Mouse (Mus musculus): ENCODE measurements at regions not wholly inside any gene's neighbourhood (a gene's known extent, or its start where the extent isn't known, plus 50 kb on each side); places are given as distances from the start of the nearest gene placed in this dataset.
"Not testable (repeated sequence)": the region's sequence is repeated elsewhere in the genome, so short reads cannot be mapped to it uniquely, and the experiment has no call there.

- no peaks in the 10 kb centered on the region for H3K27me3 ChIP-seq (replicated peaks; ENCODE audit: control insufficient read depth, insufficient read depth, low read length)
- no peak overlapping the region for H3K4me2 ChIP-seq (ENCODE audit: low read depth, low read length)
- H3K4me3 ChIP-seq (ENCODE audit: low read depth, low read length): no peak overlapping the region
- no peaks in the 10 kb centered on the region for H3K36me3 ChIP-seq (ENCODE audit: control insufficient read depth, insufficient read depth, low read length)
- no peaks in the 10 kb centered on the region for H3K9me3 ChIP-seq (ENCODE audit: control insufficient read depth, low read length)
- ATAC-seq (ENCODE audit: low read depth): no peak
- DNase-seq (ENCODE audit: low spot score): peak; percentile 1
- no peaks in the 10 kb centered on the region for H3K4me1 ChIP-seq (ENCODE audit: control insufficient read depth, insufficient read depth, low read length)
- H3K27ac ChIP-seq (replicated peaks; ENCODE audit: low read depth, low read length): no peak overlapping the region
- no peak overlapping the region for H3K9ac ChIP-seq (ENCODE audit: low read depth, low read length)
These were observed 581.2 kb upstream of the Epha5 start for GRCm38 (mm10) chr5:84998416-84998815.

GRCm38 (mm10) chr5:84996657-84997056 is 579.5 kb upstream of the Epha5 start:
- H3K9ac ChIP-seq (ENCODE audit: low read depth, low read length); H3K9me3 ChIP-seq (ENCODE audit: control insufficient read depth, low read length); H3K4me1 ChIP-seq (ENCODE audit: control insufficient read depth, insufficient read depth, low read length); H3K4me3 ChIP-seq (ENCODE audit: low read depth, low read length); H3K36me3 ChIP-seq (ENCODE audit: control insufficient read depth, insufficient read depth, low read length); ATAC-seq (ENCODE audit: low read depth); H3K27ac ChIP-seq (replicated peaks; ENCODE audit: low read depth, low read length); DNase-seq (ENCODE audit: low spot score); H3K4me2 ChIP-seq (ENCODE audit: low read depth, low read length); H3K27me3 ChIP-seq (replicated peaks; ENCODE audit: control insufficient read depth, insufficient read depth, low read length): not testable (repeated sequence)
- 44% methylated on average over 1 of the region's 1 CpGs for WGBS
